Comparison of ENCODE assay signal across 21 mouse cellular contexts in genomic region chr4:131023601-131024000, GRCm38 (mm10).
DNase-seq lines count a peak whose midpoint lies in the region; ATAC-seq and TF ChIP-seq lines count a peak whose summit lies in the region.
"Had no signal": no experiment of that assay in that cellular context is flagged by ENCODE, and none has a peak within 500 bp of the region (broad histone marks: within the 10 kb centered on the region; RNA-seq: fewer than 3 reads in every experiment).

No protein-coding gene starts in this region.

- peak; percentile 22 for DNase-seq in kidney, postnatal 0 days (ENCODE audit: low spot score)
- no peak for DNase-seq in kidney, adult 18-20 months
- DNase-seq in A20 (ENCODE audit: low read depth, low spot score) (peak; percentile 73), ZHBTc4 (ENCODE audit: low read depth, low spot score) (peak; percentile 80)
- peak; percentile 8 for DNase-seq in induced T-regulatory cell, adult 2 months (ENCODE audit: low read depth)
- DNase-seq in gastrocnemius, postnatal 25 days, result no peak
- DNase-seq: cerebellum, adult 8-10 months; gastrocnemius, postnatal 14 days; heart, adult 2 months; heart, postnatal 36 days; kidney, adult 8-10 months; kidney, postnatal 36 days; layer of hippocampus, adult 9-11 months; lung, adult 2 months; lung, postnatal 36 days; right cerebral cortex, postnatal 14 days had no signal

- H3K4me2 ChIP-seq in kidney, postnatal 0 days (ENCODE audit: low read length), result no peak overlapping the region
- H3K4me2 ChIP-seq: forebrain, embryonic 12.5 days; liver, embryonic 11.5 days; neural tube, embryonic 13.5 days had no signal

- H3K36me3 ChIP-seq in kidney, postnatal 0 days (ENCODE audit: insufficient read depth, low read length), result no peaks in the 10 kb centered on the region
- H3K36me3 ChIP-seq: forebrain, embryonic 12.5 days; neural tube, embryonic 13.5 days had no signal

- H3K4me3 ChIP-seq in kidney, postnatal 0 days (replicated peaks; ENCODE audit: low read depth, low read length), result no peak overlapping the region
- H3K4me3 ChIP-seq: forebrain, embryonic 12.5 days; heart, adult 2 months; neural tube, embryonic 13.5 days had no signal

- H3K27me3 ChIP-seq in kidney, postnatal 0 days (ENCODE audit: insufficient read depth, low read length), result no peaks in the 10 kb centered on the region
- H3K27me3 ChIP-seq: neural tube, embryonic 13.5 days had no signal

- no peak for ATAC-seq in kidney, postnatal 0 days (replicated peaks; ENCODE audit: low FRiP score, low read depth)
- ATAC-seq in frontal cortex, adult (ENCODE audit: low TSS enrichment), result no peak
- ATAC-seq: inflammation-experienced regulatory T-cells, adult 6 months had no signal

- no peaks in the 10 kb centered on the region for H3K4me1 ChIP-seq in kidney, postnatal 0 days (replicated peaks; ENCODE audit: insufficient read depth, low read length)

- TF ChIP-seq CTCF in kidney, postnatal 0 days (IDR thresholded peaks at IDR 0.05; ENCODE audit: low read depth), result no peak

- no peak overlapping the region for H3K9ac ChIP-seq in kidney, postnatal 0 days (ENCODE audit: low read depth, low read length)
- H3K9ac ChIP-seq: forebrain, embryonic 12.5 days; neural tube, embryonic 13.5 days had no signal

- 36% methylated on average over 6 of the region's 6 CpGs for WGBS in kidney, postnatal 0 days

- no peaks in the 10 kb centered on the region for H3K9me3 ChIP-seq in kidney, postnatal 0 days (replicated peaks; ENCODE audit: low read length)

- H3K27ac ChIP-seq in kidney, postnatal 0 days, result no peak overlapping the region
- H3K27ac ChIP-seq: forebrain, embryonic 12.5 days; heart, adult 2 months; neural tube, embryonic 13.5 days had no signal

Comparison
In these comparisons a context has a peak if more than half of its experiments do, and no peak if none do; other contexts are left out.
1. DNase-seq: peak in kidney, postnatal 0 days (single experiment), A20 (single experiment), ZHBTc4 (single experiment) and induced T-regulatory cell, adult 2 months (single experiment); none in kidney, adult 18-20 months (single experiment) and gastrocnemius, postnatal 25 days (single experiment).